Mouse (Mus musculus) hindbrain, embryonic 14.5 days (tissue): ENCODE measurements at regions not wholly inside any gene's neighbourhood (a gene's known extent, or its start where the extent isn't known, plus 50 kb on each side); places are given as distances from the start of the nearest gene placed in this dataset.

Experiments used
- ATAC-seq: fragments of 200-750 bp; cut with Nextera tagmentation; 2 replicates; pipeline ENCODE4 v1.8.0; 2017; ENCODE audit warnings: moderate number of reproducible peaks, mild to moderate bottlenecking, moderate TSS enrichment, moderate library complexity; ENCODE audit not compliant: low FRiP score
- DNase-seq: peaks from one replicate; pipeline ENCODE4 v3.0.0-alpha.2; 2015; ENCODE audit warnings: low spot score
- H3K27ac ChIP-seq: fragments of 300-500 bp; sonication (generic); 2 replicates; pipeline ENCODE4 v1.5.1; 2014; ENCODE audit warnings: mild to moderate bottlenecking, moderate library complexity
- H3K27me3 ChIP-seq: fragments of 300-500 bp; sonication (generic); 2 replicates; pipeline ENCODE4 v1.6.1; 2014; ENCODE audit warnings: mild to moderate bottlenecking, low read length, mixed read lengths; ENCODE audit not compliant: control insufficient read depth, insufficient read depth
- H3K36me3 ChIP-seq: fragments of 300-500 bp; sonication (generic); replicated peaks from 2 replicates; pipeline ENCODE4 v1.6.1; 2014; ENCODE audit not compliant: control insufficient read depth, insufficient read depth
- H3K4me1 ChIP-seq: fragments of 300-500 bp; sonication (generic); replicated peaks from 2 replicates; pipeline ENCODE4 v1.6.1; 2014; ENCODE audit warnings: antibody characterized with exemption, low read length, mixed read lengths; ENCODE audit not compliant: control insufficient read depth, insufficient read depth
- H3K4me2 ChIP-seq: fragments of 300-500 bp; sonication (generic); replicated peaks from 2 replicates; pipeline ENCODE4 v1.6.1; 2014; ENCODE audit warnings: mild to moderate bottlenecking, moderate library complexity
- H3K4me3 ChIP-seq: fragments of 300-500 bp; sonication (generic); replicated peaks from 2 replicates; pipeline ENCODE4 v1.5.1; 2014; ENCODE audit warnings: mild to moderate bottlenecking, low read length
- H3K9ac ChIP-seq: fragments of 300-500 bp; sonication (generic); 2 replicates; pipeline ENCODE4 v1.6.1; 2014
- H3K9me3 ChIP-seq: fragments of 300-500 bp; sonication (generic); 2 replicates; pipeline ENCODE4 v1.6.1; 2016; ENCODE audit warnings: low read length; ENCODE audit not compliant: control insufficient read depth
- WGBS: fragments of 180-500 bp; shearing (Covaris S2); extraction: QIAGEN DNeasy Blood & Tissue Kit; methylation state at CpG from one replicate; pipeline ENCODE4 v1.1.7; 2014; 5-methylcytosine and 5-hydroxymethylcytosine counted together

DNA sequence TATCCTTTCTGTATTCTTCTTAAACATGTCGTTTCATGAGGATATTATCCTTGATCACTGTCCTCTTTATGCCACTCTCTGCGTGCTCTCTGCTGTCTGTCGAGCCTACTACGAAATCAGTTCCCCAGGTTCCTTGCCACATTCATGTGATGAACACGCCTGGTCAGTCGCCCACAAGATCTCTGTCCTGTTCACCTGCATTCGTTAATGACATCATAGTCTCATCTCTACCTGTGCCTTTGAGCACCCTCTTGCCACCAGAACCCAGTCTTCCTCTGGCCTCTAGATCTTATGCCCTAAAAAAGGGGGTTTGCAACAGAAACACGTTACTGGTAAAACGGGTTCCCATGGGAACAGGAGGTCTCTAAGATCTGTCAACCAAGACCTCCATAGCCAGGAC, 283.6 kb upstream of the Nfe2l3 start:
- Histone ChIP-seq H3K27ac (no peak overlapping the region), H3K4me1 (no peaks in the 10 kb centered on the region), H3K4me3 (no peak overlapping the region), H3K9ac (no peak overlapping the region), H3K9me3 (no peaks in the 10 kb centered on the region), H3K27me3 (no peaks in the 10 kb centered on the region), H3K36me3 (no peaks in the 10 kb centered on the region), H3K4me2 (no peak overlapping the region)
- DNase-seq, result no peak
- no peak for ATAC-seq
- 91% methylated on average over 9 of the region's 9 CpGs for WGBS

DNA sequence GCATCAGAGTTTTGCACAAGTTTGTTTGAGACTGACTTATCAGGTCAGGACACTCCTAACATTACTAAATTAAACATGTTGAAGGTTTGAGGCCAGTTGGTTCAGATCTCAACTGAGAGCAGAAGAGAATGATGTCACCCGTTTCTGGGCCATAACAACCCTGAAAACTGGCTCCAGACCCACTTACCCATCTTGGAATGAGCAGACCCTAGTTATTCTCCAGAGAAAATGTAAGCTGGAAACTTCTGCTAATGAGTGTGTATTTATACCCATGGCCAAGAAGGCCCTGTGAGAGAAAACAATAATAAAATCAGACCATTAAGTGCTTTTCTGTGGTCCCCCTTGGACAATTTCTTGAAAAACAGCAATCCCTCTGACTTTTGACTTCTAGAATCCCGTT, 282.4 kb upstream of the Nfe2l3 start:
- no peaks in the 10 kb centered on the region for H3K27me3 ChIP-seq
- H3K27ac ChIP-seq, result no peak overlapping the region
- no peak for DNase-seq
- 92% methylated on average over 2 of the region's 2 CpGs for WGBS
- H3K36me3 ChIP-seq, result no peaks in the 10 kb centered on the region
- no peaks in the 10 kb centered on the region for H3K9me3 ChIP-seq
- no peak overlapping the region for H3K9ac ChIP-seq
- no peak for ATAC-seq
- H3K4me2 ChIP-seq, result no peak overlapping the region
- H3K4me3 ChIP-seq, result no peak overlapping the region
- H3K4me1 ChIP-seq, result no peaks in the 10 kb centered on the region

DNA sequence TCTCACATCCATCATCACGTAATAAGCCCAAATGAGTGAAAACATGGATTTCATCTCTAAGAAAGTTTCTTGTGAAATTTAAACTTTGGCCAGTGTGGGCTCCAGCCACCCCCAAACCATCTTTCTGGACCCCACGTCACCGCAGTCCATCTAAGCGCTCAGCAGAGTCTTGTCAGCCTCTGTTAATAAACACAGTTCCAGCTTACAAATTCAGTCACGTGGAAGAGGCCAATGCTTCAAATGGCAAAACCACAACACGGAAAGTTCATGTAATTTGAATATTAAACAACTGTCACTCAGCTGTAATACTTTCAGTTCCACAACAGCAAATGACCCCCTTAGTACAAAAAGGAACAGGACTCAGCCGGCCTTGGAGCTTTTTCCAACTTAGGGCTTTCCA, 282.0 kb upstream of the Nfe2l3 start:
- H3K27me3 ChIP-seq, result no peaks in the 10 kb centered on the region

DNA sequence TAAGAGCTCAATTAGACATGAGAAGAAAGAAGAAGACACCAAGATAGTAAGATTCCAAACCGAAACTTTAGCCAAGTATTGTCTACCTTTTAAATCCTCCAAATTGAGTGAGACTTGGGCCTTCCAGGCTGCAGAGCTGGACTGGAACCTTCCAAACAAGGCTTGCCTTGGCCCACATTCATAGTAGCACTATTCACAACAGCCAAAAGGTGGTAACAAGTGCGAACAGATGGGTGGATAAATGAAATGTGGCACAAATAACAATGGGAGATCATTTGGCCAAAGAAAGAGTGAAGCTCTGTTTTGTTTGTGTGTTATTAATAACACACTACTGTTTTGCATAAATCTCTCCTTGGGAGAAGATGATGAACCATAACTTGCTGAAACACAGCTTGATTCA, 281.6 kb upstream of the Nfe2l3 start:
- Histone ChIP-seq H3K36me3 (no peaks in the 10 kb centered on the region), H3K4me1 (no peaks in the 10 kb centered on the region), H3K27me3 (no peaks in the 10 kb centered on the region), H3K4me3 (no peak overlapping the region), H3K4me2 (no peak overlapping the region), H3K9me3 (no peaks in the 10 kb centered on the region), H3K27ac (no peak overlapping the region), H3K9ac (no peak overlapping the region)
- no peak for ATAC-seq
- no peak for DNase-seq
- 80% methylated on average over 2 of the region's 2 CpGs for WGBS

More for the DNA sequence above, 282.0 kb upstream of the Nfe2l3 start:
- H3K9ac ChIP-seq, result no peak overlapping the region
- no peak overlapping the region for H3K27ac ChIP-seq
- H3K36me3 ChIP-seq, result no peaks in the 10 kb centered on the region
- no peak for ATAC-seq
- H3K9me3 ChIP-seq, result no peaks in the 10 kb centered on the region
- no peak overlapping the region for H3K4me3 ChIP-seq
- no peaks in the 10 kb centered on the region for H3K4me1 ChIP-seq
- no peak for DNase-seq
- WGBS, result 92% methylated on average over 7 of the region's 7 CpGs
- no peak overlapping the region for H3K4me2 ChIP-seq

DNA sequence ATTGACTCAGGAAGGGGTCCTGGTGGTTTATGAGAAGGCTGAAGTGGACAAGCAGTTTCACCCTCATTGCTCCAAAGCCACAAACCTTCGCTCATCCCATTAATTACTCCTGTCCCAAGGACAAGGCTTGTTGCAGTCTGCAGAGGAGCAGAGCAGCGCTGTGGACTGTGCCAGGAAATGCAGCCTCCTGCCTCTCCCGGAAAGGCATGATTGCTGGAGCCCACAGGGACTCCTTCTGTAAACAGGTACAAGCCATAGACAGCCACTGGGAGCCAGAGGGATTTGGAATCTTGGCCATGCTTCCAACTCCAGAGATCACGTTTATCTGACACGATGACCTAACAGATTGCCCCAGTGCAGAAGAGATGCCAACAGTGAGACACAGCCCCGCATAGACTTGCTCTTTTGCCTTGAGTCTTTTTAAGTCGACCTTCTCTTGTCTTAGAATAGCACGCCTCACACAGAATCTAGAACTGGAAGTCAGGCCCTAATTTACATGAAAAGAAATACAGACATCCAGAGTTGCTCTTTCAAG, 275.6 kb upstream of the Nfe2l3 start:
- H3K36me3 ChIP-seq, result no peaks in the 10 kb centered on the region
- no peak overlapping the region for H3K27ac ChIP-seq
- no peak overlapping the region for H3K4me2 ChIP-seq
- ATAC-seq (no peak), DNase-seq (no peak)
- no peak overlapping the region for H3K4me3 ChIP-seq
- H3K9me3 ChIP-seq, result no peaks in the 10 kb centered on the region
- WGBS, result 73% methylated on average over 8 of the region's 8 CpGs
- no peaks in the 10 kb centered on the region for H3K4me1 ChIP-seq
- no peak overlapping the region for H3K9ac ChIP-seq
- no peaks in the 10 kb centered on the region for H3K27me3 ChIP-seq

DNA sequence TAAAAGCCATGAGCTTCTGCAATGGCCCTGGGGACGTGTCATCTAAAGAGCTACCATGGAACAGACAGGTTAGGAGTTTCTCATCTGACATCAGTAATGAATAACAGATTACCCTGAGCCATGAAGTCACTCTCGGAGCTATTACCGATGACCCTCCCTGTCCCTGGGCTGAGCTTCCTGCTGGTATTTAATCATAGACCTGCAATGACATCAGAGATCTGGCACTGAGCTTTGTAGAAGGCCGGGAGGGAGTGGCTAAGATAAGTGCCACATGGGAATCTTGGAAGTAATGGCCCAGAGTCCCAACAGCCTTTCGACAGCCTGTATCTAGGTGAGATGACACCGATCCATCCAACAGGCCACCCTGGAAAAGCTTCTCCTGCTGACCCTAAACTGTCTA, 271.3 kb upstream of the Nfe2l3 start:
- Histone ChIP-seq H3K4me3 (no peak overlapping the region), H3K27me3 (no peaks in the 10 kb centered on the region), H3K4me2 (no peak overlapping the region), H3K27ac (no peak overlapping the region), H3K9me3 (no peaks in the 10 kb centered on the region), H3K9ac (no peak overlapping the region), H3K4me1 (0 out of 2 replicates have a peak, but pooled peaks cover 3% of the 10 kb centered on the region), H3K36me3 (no peaks in the 10 kb centered on the region)
- ATAC-seq (no peak), DNase-seq (no peak)
- WGBS, result 84% methylated on average over 6 of the region's 6 CpGs

DNA sequence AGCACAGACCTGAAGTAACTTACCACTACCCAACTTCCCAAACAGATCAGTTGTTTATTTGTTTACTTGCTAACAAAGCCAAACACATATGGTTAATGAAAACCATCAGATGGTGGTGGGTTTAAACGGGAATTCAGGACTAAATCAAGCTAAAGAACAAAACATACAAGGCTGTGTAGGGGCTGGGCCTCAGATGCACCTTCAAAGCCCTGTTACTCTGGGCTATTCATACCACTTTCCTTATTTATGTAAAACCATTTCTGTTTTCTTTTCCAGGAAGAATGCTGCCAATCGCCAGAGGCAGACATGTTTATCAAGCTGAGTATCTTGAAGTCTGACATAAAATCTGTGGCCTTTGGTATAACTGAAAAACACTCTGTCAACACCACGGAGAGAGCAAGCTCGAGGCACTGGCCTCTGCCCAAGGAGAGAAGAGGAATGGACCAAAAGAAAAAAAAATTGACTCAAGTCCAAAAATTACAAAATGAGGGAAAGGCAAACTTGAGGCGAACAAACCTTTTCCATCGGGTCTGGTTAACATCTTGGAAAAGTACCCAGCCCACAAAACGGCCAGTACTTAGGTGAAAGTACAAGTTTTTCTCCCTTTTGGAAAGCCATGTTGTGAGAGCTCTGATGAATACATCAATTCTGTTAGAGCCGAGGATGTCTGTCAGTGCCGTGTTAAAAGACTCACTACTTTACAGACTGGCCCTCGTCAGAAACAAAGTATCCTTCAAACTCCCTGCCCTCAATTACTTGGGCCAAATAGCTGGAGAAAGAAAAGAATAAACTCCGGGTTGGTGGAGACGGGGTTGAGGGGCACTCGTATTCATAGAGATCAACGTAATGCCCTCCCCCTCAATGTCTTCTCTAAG, 270.0 kb upstream of the Nfe2l3 start:
- H3K9me3 ChIP-seq, result no peaks in the 10 kb centered on the region
- WGBS, result 67% methylated on average over 14 of the region's 14 CpGs
- peak overlapping the region; percentile 14; the same call in 1 of the 2 replicates for H3K27ac ChIP-seq
- ATAC-seq, result no peak
- no peaks in the 10 kb centered on the region for H3K27me3 ChIP-seq
- no peak overlapping the region for H3K4me2 ChIP-seq
- no peak overlapping the region for H3K9ac ChIP-seq
- H3K4me3 ChIP-seq, result no peak overlapping the region
- 0 out of 2 replicates have a peak, but pooled peaks cover 3% of the 10 kb centered on the region for H3K4me1 ChIP-seq
- DNase-seq, result no peak
- H3K36me3 ChIP-seq, result no peaks in the 10 kb centered on the region

DNA sequence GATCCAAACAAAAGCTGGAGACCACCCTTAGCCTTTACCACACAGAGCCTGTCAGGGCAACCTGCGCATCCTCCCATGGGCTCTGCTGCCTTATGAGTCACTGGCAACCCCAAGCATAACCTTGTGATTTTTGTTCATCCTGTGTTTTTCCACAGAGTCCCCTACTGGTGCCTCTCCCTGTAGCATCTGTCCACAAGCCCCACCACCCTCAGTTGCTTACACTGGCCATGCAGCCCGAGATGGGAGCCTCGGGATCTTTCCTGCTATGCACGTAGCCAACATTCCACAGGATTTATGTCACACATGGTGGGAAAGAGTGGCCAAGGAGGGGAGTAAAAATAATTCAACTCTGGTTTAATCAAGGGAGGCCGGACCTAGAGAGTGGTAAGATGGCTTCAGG, 269.2 kb upstream of the Nfe2l3 start:
- Histone ChIP-seq H3K4me3 (no peak overlapping the region), H3K9ac (no peak overlapping the region), H3K27me3 (no peaks in the 10 kb centered on the region), H3K27ac (no peak overlapping the region), H3K9me3 (no peaks in the 10 kb centered on the region), H3K36me3 (no peaks in the 10 kb centered on the region), H3K4me1 (0 out of 2 replicates have a peak, but pooled peaks cover 3% of the 10 kb centered on the region), H3K4me2 (no peak overlapping the region)
- 82% methylated on average over 5 of the region's 5 CpGs for WGBS
- ATAC-seq (peak; percentile 24; the same call in 1 of the 2 replicates), DNase-seq (no peak)

DNA sequence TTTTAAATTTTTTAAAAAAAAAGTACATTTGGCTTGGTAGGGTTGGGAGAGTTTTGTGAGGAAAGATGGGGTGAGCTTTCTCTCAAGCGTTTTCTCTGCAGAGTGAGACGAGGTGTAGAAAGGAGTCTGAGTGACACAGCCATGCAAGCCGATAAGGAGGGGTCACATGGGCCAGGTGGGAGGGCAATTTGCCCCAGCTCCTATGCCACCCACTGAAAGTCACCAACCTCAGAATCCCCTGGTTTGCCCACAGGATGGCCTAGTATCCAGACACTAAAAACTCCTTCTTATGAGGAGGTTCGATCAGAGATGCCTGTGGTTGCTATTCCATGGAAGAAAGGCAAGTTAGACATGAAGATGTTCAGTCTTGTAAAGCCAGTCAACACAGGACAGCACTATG, 268.6 kb upstream of the Nfe2l3 start:
- Histone ChIP-seq H3K4me2 (no peak overlapping the region), H3K9me3 (no peaks in the 10 kb centered on the region), H3K4me3 (no peak overlapping the region), H3K36me3 (no peaks in the 10 kb centered on the region), H3K9ac (no peak overlapping the region), H3K4me1 (peaks cover 8% of the 10 kb centered on the region), H3K27ac (no peak overlapping the region), H3K27me3 (peaks cover 1% of the 10 kb centered on the region; the same call in 1 of the 2 replicates)
- DNase-seq (no peak), ATAC-seq (no peak)
- WGBS, result 83% methylated on average over 4 of the region's 4 CpGs
